Mouse (Mus musculus): Measurements from ENCODE around the gene Myl7. TPM values are rescaled to one million over a fixed set of nuclear protein-coding genes. Genes with fewer than 3 reads are reported as not detected.
"Not testable (repeated sequence)": the region's sequence is repeated elsewhere in the genome, so short reads cannot be mapped to it uniquely, and the experiment has no call there.

Myl7 gene
- total RNA-seq, 4 experiments from 2014 or later: not detected

DNA sequence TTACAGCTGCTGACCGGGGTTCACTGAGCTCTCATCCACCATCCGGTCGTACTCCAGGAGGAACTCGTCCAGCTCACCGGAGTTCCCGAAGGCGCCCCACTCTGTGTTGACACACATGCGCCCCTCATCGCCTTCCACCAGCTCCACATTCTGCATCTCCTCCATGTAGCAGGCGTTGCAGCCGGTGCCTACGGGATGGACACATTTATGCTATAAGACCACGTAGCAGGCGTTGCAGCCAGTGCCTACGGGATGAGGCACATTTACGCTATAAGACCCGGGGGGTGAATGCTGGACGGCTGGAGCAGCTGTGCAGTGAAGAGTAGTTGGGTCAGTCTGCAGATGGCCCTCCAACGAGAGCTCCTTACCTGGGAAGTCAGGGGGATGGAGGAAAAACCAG lies 5.8 kb upstream of the Myl7 start:
- no peak for DNase-seq (ENCODE audit: low spot score in 2 of 2)

GRCm38 (mm10) chr11:5903844-5904243 lies 5.3 kb upstream of the Myl7 start:
- no peak for DNase-seq (ENCODE audit: low spot score in 2 of 2)

- DNase-seq (ENCODE audit: low spot score in 2 of 2): no peak
These were observed 3.8 kb upstream of the Myl7 start for GRCm38 (mm10) chr11:5902390-5902789.

GRCm38 (mm10) chr11:5901950-5902349 lies 3.4 kb upstream of the Myl7 start:
- peak in 1 of 2 experiments; percentile 60 for DNase-seq (ENCODE audit: low spot score in 2 of 2)

DNA sequence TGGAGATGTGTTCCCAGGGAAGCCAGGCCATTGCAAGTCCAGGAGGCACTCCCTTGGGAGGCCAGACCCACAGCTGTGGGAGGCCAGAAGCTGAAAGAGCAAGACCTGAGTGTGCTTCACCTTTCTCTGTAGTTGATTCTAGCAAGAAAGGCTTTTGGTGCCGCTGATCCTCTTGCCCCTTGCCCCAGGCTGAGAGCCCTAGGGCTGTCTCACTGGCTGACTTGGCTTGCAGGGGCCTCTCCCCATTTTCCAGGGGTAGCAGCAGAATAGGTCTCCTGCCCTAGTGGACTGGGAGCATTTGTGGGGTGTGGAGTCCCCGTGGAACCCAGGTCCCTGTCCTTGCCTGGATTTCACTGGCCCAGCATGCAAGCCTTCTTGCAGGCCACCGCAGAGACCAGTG lies 2.7 kb upstream of the Myl7 start:
- DNase-seq (ENCODE audit: low spot score in 2 of 2): no peak

GRCm38 (mm10) chr11:5899286-5899685 lies 704 bp upstream of the Myl7 start:
- no peak for DNase-seq (ENCODE audit: low spot score in 2 of 2)

GRCm38 (mm10) chr11:5897839-5898238 lies 743 bp downstream of the Myl7 start:
- no peak for DNase-seq (ENCODE audit: low spot score in 2 of 2)

DNA sequence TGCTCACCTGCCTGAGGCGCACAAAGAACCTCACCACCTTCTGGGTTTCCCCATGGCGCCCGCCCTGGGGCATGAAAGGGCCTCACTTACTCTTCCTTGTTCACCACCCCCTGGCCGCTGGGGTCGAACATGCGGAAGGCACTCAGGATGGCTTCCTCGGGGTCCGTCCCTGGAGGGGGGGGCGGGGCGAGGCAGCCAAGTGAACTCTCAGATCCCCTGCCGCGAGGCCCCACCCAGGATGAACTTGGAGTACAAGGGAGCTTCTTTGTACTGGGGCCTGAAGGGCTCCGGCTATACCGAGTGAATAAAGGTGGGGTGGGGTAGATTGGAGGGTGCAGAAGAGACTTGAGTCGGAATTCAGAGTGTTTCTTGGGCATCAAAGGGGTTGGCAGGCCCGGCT lies 1.4 kb downstream of the Myl7 start:
- DNase-seq (ENCODE audit: low spot score in 2 of 2): no peak

DNA sequence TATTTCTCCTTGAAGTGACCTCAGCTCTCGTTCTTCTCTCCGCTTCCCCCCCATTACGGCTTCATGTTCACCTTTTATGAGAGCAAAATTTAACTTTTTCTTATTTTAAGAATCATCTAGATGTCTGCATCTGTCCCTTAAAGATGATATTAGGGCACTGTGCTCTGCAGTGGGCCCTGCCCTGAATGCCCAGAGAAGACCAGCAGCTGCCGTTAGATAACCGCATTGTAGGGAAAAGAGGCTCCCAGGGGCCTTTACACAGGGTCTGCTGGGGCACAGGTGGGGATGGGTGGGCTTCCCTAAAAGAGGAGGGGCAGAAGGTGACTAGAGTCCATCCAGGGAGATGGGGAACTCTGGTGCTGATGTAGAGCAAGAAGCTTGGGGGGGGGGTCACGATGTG lies 4.8 kb downstream of the Myl7 start:
- no peak for DNase-seq (ENCODE audit: low spot score in 2 of 2)

- no peak for DNase-seq (ENCODE audit: low spot score in 2 of 2)
These were observed 5.7 kb downstream of the Myl7 start for GRCm38 (mm10) chr11:5892810-5893368.

DNA sequence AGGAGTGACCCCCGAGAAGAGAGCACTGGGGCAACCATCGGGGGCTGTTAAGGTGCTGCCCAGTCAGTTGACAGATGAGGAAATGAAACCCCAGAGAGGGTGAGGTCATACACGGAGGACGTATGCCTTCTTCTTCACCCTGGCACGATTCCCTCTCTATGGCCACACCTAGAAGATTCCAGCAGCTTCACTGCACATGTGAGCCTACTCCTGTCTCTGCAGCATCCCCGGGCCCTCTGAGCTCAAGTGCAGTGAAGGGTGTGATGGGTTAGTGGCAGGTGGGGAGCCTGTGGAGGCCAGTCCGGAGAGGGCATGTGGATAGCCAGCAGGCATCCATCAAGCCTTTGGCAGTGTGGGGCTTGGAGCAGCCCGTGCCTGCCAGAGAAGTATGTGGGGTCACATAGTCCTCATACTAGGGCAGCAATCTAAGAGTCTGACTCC lies 6.4 kb downstream of the Myl7 start:
- no peak for DNase-seq (ENCODE audit: low spot score in 2 of 2)

- not testable (repeated sequence) for DNase-seq (ENCODE audit: low spot score in 2 of 2)
These were observed 10.0 kb downstream of the Myl7 start for GRCm38 (mm10) chr11:5888563-5888962.

DNA sequence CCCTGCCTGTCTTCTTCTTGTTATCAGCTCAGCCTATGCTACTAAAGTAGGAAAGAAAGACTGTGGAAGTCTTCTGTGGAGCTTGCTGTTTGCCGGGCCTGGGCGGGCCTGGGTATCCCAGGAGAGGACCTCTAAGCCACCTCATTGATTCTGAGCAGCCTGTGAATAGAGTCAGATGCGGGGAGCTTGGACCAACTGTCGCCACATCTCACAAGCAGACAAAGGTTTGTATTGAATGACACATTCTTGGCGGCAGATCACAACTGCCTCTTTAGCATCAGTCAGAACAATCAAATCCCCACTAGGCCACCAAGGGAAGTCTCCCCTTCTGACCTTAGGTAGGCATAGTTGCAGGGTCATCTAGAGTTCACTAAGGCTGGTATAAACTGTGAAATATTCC lies 11.3 kb downstream of the Myl7 start:
- no peak for DNase-seq (ENCODE audit: low spot score in 2 of 2)

DNA sequence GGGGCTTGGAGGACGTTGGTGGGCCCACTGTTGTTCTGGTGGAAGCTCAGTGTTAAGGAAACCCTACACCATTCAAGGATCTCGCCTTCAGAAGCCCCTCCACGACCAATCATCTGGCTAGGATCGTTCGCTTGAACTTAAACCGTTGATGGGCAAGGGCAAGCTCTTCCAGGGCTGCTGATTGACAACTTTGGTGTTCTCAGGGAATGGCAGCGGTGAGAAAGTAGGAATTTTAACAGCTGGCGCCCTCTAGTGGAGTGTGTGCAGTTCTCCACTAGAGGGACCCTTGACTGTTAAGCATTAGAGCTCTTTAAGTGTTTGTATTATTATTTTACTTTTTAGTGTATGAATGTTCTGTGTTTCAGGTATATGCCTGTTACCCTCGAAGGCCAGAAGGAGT lies 12.4 kb downstream of the Myl7 start:
- no peak for DNase-seq (ENCODE audit: low spot score in 2 of 2)

- DNase-seq (ENCODE audit: low spot score in 2 of 2): no peak
These were observed 16.1 kb downstream of the Myl7 start for GRCm38 (mm10) chr11:5882518-5882917.

DNA sequence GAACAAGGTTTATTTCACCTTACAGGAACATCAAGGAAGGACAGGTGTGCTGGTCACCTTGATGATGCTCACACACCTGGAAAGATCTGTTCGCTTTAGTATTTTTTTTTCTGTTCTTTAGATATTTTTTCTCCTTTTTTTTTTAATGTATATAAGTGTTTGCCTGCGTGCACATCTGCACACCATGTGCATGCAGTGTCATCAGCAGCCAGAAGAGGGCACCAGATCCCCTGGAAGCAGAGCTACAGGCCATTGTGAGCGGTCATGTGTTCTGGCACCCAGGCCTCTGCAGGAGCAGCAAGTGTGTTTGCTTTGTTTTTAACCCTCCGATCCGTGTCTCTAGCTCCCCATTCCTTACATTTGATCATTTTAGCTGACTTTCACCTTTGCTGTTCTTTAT lies 18.7 kb downstream of the Myl7 start:
- no peak for DNase-seq (ENCODE audit: low spot score in 2 of 2)

DNA sequence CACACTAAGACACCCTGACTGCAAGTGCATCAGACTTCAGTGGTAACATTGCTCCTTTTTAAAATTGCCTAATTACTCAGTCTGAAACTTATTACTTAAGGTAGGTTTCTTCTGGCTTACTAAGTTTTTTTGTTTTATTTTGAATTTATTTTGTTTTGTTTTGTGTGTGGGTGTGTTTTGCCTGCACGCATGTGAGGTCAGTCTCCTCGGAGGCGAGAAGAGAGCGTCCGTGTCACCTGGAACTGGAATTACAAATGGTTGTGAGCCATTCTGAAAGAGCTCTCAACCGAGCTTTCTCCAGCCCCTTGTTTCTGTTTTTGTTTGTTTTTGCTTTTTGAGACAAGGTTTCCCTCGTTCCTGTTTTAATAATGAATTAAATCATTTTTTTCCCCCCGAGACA lies 19.9 kb downstream of the Myl7 start:
- no peak for DNase-seq (ENCODE audit: low spot score in 2 of 2)

DNA sequence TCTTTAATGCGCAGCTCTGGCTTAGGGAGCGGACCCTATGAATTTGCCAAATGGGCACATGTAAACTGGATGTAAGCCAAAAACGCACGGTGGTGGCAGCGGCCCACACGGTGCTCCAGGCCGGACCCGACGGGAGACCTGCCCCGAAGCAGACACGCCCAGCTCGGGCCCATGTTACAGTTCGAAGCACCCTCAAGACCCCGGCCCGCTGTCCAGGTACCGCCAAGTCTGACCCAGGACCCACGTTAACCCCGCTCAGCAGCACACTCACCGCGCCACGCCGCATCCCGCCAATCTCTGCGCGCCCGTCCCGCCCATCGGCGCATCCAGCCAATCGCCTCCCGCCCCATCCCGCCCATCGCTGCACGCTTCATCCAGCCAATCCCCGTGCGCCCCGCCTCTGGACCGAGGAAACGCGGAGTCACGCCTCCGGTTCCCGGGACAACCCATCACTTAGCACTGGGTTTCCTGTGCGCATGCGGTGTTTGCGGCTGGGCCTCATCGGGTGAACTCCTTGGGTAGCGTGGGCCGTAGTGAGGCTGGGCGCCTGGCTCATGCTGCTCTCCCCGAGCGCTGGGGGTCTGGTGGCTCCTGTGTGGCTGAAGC lies 20.6 kb downstream of the Myl7 start, which contains the start of gene Pold2:
Gene Pold2 (minus strand): TSS at position 372 of the 606 bp plus-strand sequence.
- peak; percentile 84 to 97 for DNase-seq (ENCODE audit: low spot score in 2 of 2)

DNA sequence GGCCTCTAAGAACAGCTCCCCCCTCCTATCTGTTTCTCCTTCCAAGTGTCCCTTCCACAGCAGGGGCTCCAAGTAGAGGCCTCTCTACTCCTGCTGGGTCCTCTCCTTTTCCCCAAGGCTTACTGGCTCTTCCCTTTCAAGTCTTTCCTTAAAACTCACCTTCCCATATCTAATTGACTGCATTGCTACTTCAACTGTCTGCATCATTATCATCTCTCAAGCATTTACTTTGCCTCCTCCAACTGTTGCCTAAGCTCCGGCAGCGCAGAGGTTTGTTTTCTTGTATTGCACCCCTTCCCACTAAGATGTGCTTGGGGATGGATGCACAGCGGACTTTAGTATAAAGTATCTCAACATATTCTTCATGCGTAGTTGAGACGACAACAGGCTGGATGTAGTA lies 21.2 kb downstream of the Myl7 start:
- no peak for DNase-seq (ENCODE audit: low spot score in 2 of 2)

DNA sequence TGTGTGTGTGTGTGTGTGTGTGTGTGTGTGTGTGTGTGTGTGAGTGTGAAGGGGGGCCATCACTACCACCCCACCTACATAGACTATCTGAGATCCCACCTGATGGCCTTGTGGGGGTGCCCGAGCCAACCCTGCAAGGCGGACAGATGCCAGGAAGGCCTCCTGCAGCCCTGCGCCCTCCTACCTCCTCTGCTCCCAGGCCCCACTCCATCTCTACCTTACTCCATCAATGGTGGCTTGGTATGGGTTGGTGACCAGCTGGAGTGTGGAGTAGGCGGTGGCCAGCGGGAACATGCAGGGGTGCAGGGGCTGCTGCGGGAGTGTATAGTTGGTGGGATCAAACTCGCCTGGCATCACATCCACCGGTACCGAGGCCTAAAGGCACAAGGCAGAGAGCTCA lies 25.4 kb downstream of the Myl7 start:
- DNase-seq (ENCODE audit: low spot score in 2 of 2): no peak

DNA sequence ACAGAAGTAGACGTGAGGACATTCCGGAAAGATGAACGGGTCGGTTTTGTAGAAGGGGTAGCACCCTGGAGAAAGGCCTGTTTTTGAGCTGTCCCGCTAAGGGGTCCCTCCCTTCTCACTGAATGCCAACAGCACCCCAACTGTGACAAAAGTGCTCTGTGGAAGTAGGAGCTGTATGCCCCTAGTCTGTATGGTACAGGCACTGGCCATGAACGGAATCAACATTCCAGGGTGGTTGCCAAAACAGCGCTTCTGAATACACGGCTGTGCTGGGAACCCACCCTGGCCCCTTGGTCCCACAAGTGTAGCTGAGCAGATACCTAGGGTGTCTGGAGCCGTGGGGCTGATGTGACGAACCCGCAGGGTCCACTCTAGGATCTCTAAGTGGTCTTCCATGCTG lies 25.9 kb downstream of the Myl7 start:
- DNase-seq (ENCODE audit: low spot score in 2 of 2): no peak

GRCm38 (mm10) chr11:5870069-5870468 lies 28.5 kb downstream of the Myl7 start:
- no peak for DNase-seq (ENCODE audit: low spot score in 2 of 2)

- DNase-seq (ENCODE audit: low spot score in 2 of 2): no peak
These were observed 29.3 kb downstream of the Myl7 start for GRCm38 (mm10) chr11:5869331-5869730.

- no peak for DNase-seq (ENCODE audit: low spot score in 2 of 2)
These were observed 30.3 kb downstream of the Myl7 start for GRCm38 (mm10) chr11:5868324-5868723.

Data from left cerebral cortex, adult 8-10 months (tissue).